Comparison of ENCODE assay signal across 8 mouse cellular contexts in the genomic region with DNA sequence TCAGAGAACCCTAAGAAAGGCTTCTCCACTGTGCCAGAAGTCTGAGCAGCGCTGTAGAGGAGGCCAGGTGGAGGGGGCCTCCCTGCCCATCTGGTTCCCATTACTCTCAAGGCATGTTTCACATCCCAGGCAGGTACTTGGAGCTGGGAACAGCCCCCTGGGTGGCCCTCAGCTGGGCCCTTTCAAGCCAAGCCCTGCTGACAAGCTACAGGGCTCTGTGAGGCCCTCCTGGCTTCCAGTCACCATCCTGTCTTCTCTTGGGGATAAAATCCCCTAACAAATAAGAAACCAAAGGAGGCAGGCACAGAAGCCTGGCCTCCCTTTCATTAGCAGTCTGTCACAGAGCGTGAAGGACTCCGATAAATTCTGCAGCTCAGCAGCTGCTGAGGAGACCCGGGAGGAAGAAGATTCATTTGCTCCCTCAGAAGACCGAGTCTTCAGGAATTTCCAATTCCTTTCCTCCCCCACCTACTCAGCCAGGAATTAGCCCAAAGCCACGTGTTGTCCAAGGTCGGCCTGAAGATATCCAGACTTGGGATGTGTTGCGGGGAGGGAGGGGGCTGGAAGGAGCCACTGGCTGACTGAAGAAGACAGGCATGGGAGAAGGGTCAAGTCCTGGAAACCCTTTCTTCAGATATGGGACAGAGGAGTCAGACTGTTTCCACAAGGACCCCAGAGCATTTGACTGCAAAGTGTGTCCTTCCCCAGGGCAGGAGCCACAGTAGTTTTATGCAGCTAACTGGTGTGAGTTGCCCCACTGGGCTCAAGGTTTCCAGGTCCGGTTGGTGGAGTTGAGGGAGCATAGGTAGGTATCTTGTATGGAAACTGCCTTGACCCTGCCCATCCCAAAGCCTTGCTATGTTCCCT.
DNase-seq lines count a peak whose midpoint lies in the region; ATAC-seq lines count a peak whose summit lies in the region.

No protein-coding gene starts in this region.

- 31% methylated on average over 9 of the region's 9 CpGs for WGBS in hindbrain, embryonic 12.5 days
- WGBS in midbrain, embryonic 16.5 days = 29% methylated on average over 9 of the region's 9 CpGs

- 0 out of 2 replicates have a peak, but pooled peaks have one; percentile 5 for ATAC-seq in hindbrain, embryonic 12.5 days (ENCODE audit: low FRiP score)
- peak; percentile 14; the same call in 1 of the 2 replicates for ATAC-seq in midbrain, embryonic 16.5 days

- H3K4me3 ChIP-seq in hindbrain, embryonic 12.5 days = no peak overlapping the region
- H3K4me3 ChIP-seq in midbrain, embryonic 16.5 days (ENCODE audit: low read depth, low read length) = no peak overlapping the region

- no peak overlapping the region for H3K9ac ChIP-seq in hindbrain, embryonic 12.5 days
- no peak overlapping the region for H3K9ac ChIP-seq in midbrain, embryonic 16.5 days (ENCODE audit: low read depth, low read length)

- intact Hi-C loops in heart, postnatal 14 days (cut with DNase I) = no loop called here
- intact Hi-C loops in left cerebral cortex, postnatal 10 days (cut with DNase I) = no loop called here

- no peaks in the 10 kb centered on the region for H3K36me3 ChIP-seq in hindbrain, embryonic 12.5 days
- H3K36me3 ChIP-seq in midbrain, embryonic 16.5 days (ENCODE audit: control insufficient read depth, insufficient read depth, low read length) = no peaks in the 10 kb centered on the region

- DNase-seq in heart, adult 11 months = peak; percentile 93
- DNase-seq in heart, postnatal 14 days = no peak
- peak; percentile 77 for DNase-seq in embryo, embryonic 10.5 days (ENCODE audit: low spot score)
- DNase-seq in layer of hippocampus, postnatal 36 days = no peak
- no peak for DNase-seq in layer of hippocampus, adult 11-12 months (ENCODE audit: low spot score)
- DNase-seq in left cerebral cortex, postnatal 10 days (ENCODE audit: extremely low spot score in 1 of 2, low spot score in 2 of 2) = no peak

- peak overlapping the region; percentile 60; the same call in 1 of the 2 replicates for H3K27ac ChIP-seq in hindbrain, embryonic 12.5 days
- peak overlapping the region; percentile 14 for H3K27ac ChIP-seq in midbrain, embryonic 16.5 days (ENCODE audit: low read length)

- peaks cover 50% of the 10 kb centered on the region for H3K4me1 ChIP-seq in hindbrain, embryonic 12.5 days
- peaks cover 28% of the 10 kb centered on the region for H3K4me1 ChIP-seq in midbrain, embryonic 16.5 days (ENCODE audit: control insufficient read depth, insufficient read depth, low read length)

- H3K4me2 ChIP-seq in hindbrain, embryonic 12.5 days (replicated peaks) = no peak overlapping the region
- no peak overlapping the region; the same call in 1 of the 2 replicates for H3K4me2 ChIP-seq in midbrain, embryonic 16.5 days (ENCODE audit: low read length)

- H3K27me3 ChIP-seq in hindbrain, embryonic 12.5 days = no peaks in the 10 kb centered on the region; the same call in 1 of the 2 replicates
- H3K27me3 ChIP-seq in midbrain, embryonic 16.5 days (ENCODE audit: control insufficient read depth, insufficient read depth, low read depth, low read length) = no peaks in the 10 kb centered on the region

- H3K9me3 ChIP-seq in hindbrain, embryonic 12.5 days (replicated peaks) = no peaks in the 10 kb centered on the region
- no peaks in the 10 kb centered on the region for H3K9me3 ChIP-seq in midbrain, embryonic 16.5 days (replicated peaks; ENCODE audit: control insufficient read depth, low read length, poor library complexity, severe bottlenecking)

Comparison
In these comparisons a context has a peak if more than half of its experiments do, and no peak if none do; other contexts are left out.
1. DNase-seq: peak in heart, adult 11 months (single experiment) and embryo, embryonic 10.5 days (single experiment); none in heart, postnatal 14 days (0 of 2), layer of hippocampus, postnatal 36 days (0 of 2), layer of hippocampus, adult 11-12 months (single experiment) and left cerebral cortex, postnatal 10 days (0 of 2).